Mouse (Mus musculus) cortical plate, adult 2 months (tissue): Measurements from ENCODE around the gene Lrrc75a.

Experiments
- CTCF ChIP-seq: fragments of 200-500 bp; IDR thresholded peaks from 2 replicates; pipeline ENCODE4 v1.5.1; 2011; ENCODE audit warnings: mild to moderate bottlenecking, control low read depth, low read length; ENCODE audit not compliant: insufficient read depth; ENCODE audit errors: extremely low read depth
- POLR2A ChIP-seq: fragments of 200-500 bp; IDR thresholded peaks from 2 replicates; pipeline ENCODE4 v1.6.1; 2011; ENCODE audit warnings: mild to moderate bottlenecking, low read length, control low read depth; ENCODE audit not compliant: insufficient read depth; ENCODE audit errors: extremely low read depth

- TF ChIP-seq POLR2A: no peak
- no peak for TF ChIP-seq CTCF
These were observed 15.9 kb upstream of the Lrrc75a start for GRCm38 (mm10) chr11:62664250-62664649.
